Mouse (Mus musculus) frontal cortex, postnatal 10 days (tissue): ENCODE results near the gene Pdpk1.
"Not testable (repeated sequence)": the region's sequence is repeated elsewhere in the genome, so short reads cannot be mapped to it uniquely, and the experiment has no call there.

Experiments
- DNase-seq, 2 experiments: peaks; one replicate each; pipeline ENCODE4 v3.0.0; 2022; ENCODE audit warnings: low spot score in 2 of 2, mixed read lengths in 1 of 2

Gene Pdpk1

DNA sequence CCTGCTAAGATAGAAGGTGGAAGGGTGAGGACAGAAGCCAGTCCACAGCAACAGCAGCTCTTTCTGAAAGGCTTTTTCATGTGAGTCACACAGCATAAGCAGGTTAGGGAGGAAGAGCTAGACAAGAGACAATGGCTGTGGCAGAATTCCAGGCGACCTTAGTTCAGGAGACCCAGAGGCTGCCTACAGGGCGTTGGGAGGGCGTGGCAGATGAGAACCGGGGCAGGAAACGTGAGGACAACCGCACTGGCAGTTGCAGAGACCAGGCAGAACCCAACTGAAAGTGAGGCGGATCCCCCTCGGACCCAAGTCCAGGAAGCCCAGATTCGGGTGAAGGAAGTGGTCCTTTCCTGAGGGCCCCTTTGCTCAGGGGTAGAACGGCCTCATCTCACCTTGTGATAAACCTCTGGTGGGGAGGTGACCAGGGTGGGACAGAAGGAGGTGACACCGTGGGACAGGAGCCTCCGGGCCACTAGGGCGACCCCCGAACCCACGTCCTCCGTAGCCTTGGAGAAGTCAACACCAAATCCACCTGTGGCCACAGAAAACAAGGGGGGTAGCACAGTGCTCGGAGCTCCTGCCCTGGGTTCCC, 12.0 kb upstream of the Pdpk1 start:
- DNase-seq, result peak in 1 of 2 experiments; percentile 36

DNA sequence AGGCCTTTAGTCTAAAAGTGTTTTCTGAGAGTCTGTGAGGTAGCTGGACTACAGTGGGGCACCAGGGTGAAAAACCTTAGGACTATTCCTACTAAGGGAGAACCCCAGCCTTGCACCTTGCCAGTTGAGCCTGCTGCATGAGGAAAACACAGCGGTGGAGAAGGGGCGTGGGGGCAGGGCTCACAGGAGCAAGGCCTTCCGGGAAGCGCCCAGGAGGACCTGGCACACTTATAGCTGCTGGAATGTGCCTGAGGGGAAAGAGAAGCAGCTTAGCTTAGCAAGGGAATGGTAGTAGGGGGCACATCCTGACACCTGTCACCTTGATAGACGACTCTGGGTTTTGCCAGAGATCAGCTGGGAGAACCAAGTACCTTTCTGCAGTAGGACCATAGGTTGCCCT, 10.7 kb upstream of the Pdpk1 start:
- no peak for DNase-seq

DNA sequence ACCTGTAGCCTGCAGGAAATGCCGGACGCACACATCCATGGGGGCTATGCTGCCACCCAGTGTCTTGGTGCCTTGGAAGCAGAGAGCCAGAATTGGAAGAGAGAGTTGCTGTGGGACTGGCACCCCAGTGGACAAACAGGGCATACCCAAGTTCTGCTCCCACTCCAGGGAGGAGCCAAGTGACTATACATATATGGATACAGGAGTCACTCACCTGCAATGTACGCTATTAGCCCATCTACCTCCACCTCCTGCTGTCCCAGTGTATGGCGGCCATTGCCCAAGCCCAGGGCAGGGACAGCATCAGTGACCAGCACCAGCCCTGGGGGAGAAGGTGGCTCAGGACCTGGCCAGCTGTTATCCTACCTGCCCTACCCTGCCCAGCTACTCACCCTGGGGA, 6.8 kb upstream of the Pdpk1 start:
- DNase-seq, result no peak

DNA sequence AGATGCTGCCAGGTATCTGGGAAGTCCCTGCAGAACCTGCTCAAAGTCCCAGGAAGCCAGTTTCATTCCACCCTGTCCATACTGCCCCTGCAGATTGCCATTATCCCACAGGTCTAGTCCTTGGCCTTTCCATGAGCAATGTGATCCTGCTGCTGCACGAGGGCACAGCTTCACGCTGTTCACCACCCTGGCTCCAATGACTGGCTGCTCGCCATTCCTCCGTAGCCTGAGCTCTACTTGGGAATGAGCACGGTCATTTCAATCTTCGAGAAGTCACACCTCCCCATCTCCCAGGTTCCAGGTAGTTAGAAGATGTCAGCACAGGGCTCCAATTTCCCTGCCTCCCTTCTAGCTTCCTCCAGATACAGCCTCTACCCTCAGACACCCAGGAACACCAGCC, 6.4 kb upstream of the Pdpk1 start:
- no peak for DNase-seq

DNA sequence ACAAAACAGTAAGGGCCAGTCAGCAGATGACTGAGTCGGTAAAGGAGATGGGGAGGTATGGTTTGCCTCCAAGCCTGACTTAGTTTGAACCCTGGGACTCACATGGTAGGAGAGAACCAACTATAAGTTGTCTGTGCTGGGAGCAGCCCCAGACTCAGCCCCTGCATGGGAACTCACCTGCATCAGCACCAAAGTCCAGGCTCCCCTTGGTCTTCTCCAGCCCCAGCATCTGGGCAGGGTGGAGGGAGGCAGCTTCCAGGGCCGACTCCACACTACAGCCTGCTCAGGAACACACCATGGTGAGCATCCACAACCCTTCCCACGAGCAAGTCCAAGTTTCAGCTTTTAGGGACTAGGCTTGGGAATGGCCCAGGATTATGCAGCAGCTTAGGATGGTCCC, 5.7 kb upstream of the Pdpk1 start:
- no peak for DNase-seq

DNA sequence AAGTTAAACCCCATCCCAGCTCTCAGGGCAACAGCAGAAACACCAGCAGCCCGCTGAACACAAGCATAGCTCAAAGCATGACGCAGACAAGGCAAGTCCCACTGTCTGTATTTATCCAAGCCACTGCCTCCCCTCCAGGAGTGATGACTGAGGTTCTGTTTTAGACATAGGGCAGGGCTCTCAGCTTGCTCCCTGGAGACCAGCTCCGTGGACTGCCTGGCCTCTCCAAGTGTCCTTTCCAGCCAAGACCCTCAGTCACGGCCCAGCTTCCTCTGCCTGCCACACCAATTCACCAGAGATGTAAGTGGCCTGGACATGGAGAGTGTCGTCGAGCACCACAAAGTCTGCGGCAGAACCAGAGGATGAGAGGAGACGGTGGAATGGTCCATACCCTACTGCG, 5.0 kb upstream of the Pdpk1 start:
- DNase-seq, result no peak

DNA sequence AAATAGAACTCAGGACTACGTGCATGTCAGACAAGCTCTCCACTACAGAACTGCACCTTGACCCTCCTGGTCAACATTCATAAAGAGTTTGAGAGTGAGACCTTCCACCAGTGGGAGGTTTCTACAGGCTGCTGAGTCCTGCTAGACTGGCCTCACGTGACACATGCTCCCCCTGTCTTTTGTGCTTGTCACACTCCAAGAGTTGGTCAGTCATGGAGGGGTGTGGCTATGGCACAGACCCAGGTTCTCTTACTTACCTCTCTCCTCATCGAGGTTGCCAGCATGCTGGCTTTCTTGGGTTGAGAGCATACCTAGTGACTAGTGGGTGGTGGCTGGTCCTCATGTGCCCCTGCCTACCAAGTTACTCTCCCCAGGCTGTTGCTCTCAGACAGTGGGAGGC, 3.7 kb upstream of the Pdpk1 start:
- DNase-seq, result no peak

DNA sequence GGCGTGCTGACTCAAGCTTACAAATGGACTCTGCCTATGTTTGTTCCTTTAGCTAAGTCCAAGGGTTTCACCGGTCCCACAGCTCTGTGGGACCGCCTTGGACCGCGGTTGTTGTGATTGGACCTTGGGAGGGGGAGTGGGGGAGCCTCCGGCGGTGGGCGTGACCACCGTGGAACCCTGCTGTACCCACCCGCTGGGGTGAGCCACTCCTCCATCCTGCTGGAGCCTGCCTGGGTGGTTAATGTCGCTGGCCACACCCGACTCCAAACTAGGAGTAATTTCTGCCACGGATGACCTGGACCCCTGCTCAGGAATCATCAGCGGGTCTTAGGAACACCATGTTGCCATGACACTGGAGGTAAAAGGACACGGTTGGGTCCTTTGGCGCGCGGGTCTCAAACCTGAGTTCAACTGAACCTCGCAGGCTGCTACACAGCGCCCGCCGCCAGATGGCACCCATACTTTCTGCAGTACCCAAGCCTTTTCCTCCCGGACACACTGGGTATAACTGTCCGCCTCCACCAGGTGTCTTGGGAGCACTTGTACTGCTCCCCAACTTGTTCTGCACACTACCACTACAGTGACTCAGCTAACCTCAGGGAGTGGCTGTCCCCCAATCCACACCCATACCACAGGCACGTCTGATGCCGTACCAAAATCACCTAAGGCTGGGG, 1.3 kb upstream of the Pdpk1 start:
- DNase-seq, result peak in 1 of 2 experiments; percentile 73

DNA sequence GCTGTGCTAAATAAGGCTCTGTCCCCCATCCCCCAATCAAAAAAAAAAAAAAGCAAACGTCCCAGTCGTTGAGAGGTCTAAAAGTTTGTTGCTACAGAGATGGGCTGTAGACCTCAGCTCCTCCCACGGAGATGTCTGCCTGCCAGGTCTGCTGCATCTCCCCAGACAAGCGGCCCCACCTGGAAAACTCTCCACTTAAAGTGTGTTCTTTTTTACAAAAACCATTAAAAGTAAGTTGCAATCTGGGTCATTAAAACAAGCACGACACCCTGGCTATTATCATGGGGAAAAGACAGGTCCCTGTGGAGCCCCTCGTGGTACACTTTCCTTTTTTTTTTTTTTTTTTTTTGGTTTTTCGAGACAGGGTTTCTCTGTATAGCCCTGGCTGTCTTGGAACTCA, 658 bp upstream of the Pdpk1 start:
- no peak for DNase-seq

DNA sequence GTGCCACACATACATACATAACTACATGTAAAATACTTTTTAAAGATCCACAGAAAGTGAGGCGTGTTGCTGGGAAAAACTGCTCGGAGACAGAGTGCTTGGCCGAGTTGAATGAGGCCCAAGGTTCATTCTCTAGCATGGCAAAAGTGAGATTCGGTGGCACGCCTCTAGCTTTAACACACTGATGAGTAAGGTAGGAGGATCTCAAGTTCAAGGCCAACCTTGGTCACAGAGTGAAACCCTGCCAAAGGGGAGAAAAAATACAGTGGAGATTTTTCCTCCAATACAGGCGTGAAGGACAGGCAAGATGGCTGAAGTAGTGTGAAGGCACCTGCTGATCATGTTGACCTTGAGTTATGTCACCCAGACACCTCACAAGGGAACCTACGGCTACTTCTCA, 1.3 kb downstream of the Pdpk1 start:
- DNase-seq, result no peak

DNA sequence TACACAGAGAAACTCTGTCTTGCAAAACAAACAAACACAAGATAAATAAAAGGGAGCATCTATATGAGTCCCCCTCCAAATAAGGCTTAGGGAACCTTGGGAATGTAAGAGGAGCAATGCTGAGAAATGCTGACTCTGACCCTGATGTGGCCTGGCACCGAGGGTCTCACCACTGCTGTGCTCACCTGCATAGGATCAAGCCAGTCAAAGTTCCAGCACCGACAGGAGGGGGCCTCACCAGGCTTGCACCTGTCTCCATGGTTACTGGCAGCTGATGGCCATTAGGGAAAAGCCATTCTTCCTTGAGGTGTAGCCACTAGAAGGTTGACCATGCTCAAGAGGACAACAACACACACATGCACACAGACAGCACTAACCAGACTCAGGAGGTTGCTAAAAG, 7.8 kb downstream of the Pdpk1 start:
- DNase-seq, result no peak

DNA sequence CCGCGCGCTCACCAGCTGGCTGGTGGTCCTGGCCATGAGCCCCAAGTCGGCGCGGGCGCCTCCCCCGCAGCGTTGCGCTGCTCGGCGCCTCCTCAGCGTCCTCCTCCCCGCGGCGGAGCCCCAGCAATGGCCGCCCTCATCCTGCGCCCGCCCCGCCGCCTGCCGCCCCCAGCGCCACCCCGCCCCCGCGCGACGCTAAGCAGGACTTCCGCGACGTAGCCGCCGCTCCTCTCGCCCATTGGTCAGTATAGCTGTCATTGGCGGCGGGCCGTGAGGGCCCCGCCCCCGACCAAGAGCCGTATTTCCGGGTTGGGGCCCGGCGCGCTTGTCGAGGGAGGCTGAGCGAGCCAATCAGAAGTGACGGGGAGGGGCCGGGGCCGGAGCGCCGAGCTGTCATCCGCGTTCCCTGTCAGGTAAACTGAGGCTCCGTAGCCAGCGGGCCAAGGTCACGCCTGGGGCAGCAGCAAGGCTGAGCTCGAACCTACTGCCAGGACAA, 9.3 kb downstream of the Pdpk1 start:
- peak; percentile 97 for DNase-seq

DNA sequence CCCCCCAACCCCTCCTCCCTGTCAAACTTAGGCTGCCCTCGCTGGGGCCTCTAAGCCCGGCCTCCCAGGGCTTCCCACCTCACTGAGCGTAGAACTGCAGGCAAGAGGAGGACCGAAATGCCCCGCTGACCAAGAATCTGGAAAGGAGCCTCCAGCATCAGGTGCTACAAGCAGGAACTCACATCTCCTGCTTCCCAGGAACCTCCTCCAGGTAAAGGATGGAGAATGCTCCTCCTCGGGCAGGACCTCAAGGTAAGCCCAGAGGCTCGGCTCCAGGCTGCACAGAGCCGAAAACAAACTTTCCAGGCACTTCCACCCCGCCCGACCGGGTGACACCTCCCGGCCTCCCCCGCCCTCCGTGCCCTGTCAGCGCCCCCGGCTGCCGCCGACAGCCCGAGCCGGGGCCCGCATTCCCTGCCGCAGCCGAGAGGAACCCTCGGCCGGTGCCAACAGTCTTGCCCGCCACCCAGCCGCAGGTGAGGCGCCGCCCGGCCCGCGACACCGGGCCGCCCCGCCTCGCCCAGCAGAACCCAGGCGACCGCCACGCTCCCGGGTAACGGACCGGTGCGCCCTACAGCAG, 9.8 kb downstream of the Pdpk1 start:
- peak in 1 of 2 experiments; percentile 51 for DNase-seq

DNA sequence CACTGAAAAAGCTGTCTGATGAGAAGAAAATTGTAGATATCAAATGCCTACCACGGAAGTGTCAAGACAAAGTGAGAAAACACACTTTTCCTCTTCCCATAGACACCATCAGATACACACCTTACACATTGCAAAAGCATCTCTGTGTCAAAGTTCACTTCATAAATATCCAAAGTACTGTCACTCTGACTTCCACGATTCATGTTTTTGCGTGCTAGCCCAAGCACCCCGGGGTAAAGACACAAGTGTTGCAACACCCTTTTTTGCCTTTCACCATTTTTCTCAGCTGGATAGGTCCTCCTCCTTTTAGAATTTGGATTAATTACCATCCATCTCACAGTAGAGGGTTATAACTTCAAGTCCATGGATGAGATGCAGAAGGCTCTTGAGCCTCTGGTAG, 10.8 kb downstream of the Pdpk1 start:
- DNase-seq, result no peak

DNA sequence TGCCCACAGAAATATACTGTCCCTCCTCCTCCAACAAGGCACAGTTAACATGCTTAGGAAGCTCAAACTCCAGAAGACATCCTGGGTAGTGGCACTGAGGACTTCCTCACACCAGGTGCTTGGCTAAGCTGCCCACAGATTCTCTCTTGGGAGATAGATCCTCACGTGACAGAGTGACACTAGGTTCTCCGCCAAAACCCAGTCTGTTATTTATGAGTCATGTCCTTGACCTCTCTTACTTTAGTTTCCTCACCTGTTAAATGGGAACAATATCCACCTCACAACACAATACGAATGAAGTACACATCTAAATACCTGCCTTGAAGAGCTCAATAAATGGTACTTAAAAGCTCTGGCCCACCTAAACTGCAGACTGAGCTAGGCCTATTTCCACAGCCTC, 11.5 kb downstream of the Pdpk1 start:
- no peak for DNase-seq

DNA sequence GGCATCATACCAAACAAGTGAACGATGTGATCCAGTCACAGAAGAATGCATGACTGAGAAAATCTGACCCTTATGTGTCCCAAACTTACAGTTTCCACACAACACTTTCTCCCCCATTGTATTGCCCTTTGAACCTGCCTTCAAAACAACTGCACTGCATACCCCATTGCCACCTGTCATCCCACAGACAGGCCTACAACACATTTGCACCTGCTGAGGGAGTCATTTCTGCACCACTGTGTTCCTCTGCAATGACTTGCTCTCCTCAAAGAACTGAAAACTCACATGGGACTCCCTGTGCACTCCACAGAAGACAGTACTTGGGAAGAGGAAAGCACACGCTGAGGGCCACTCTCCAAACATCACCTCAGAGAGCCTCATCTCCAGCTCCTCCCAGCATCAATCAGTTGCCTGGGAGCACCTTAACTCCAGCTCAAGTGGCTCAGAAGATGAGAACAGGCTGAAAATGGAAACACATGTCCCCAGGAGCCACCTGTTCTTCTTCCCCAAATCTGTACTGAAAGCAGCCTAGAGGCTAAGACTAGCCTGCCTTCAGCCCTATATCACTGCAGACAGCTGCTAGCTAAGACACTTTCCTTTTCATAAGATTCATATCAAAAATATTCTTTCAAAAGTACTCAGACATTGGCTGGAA, 13.4 kb downstream of the Pdpk1 start:
- DNase-seq, result no peak

DNA sequence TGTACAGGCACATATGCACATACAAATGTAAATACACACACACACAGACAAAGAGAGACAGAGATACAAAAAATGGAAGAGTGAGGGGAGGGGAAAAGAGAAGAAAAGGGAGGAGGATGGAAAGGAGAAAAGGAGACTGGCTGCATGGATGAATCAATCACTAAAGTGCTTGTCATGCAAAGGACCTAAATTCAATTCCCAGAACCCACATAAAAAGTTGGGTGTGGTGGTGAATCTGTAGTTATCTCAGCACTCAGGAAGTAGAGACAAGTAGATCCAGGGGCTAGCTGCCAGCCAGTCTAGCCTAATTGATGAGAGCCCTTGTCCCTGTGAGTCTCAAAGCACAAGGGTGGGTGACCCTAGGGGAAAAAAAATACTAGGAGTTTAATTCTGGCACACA, 16.7 kb downstream of the Pdpk1 start:
- DNase-seq, result no peak

DNA sequence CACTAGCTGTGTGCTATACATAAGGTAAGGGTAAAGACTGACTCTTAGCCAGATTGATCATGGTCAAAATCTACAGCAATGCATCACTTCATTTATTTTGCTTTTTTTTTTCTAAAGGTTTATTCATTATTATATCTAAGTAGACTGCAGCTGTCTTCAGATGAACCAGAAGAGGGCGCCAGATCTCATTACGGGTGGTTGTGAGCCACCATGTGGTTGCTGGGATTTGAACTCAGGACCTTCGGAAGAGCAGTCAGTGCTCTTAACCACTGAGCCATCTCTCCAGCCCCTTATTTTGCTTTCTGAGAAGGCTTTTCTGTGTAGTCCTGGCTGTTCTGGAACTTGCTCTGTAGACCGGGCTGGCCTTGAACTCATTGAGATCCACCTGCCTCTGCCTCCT, 17.8 kb downstream of the Pdpk1 start:
- DNase-seq, result not testable (repeated sequence)

DNA sequence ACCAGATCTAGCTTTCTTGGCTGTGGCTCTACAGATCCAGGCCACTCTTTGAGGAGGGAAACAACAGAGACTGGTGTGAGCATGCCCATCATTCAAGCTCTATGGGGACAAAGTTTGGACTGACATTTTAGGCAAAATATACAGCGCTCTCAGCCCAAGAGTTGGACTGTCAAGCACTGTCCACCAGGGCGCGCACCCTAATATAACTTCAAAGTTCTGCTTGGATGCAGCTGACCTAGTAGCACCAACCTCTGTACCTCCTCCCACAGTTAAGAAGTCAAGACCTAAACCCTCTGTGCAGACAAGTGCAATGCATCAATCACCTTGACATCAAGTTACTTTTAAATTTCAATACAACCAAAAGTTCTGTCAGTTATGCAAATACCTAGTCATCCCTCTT, 19.2 kb downstream of the Pdpk1 start:
- DNase-seq, result no peak

DNA sequence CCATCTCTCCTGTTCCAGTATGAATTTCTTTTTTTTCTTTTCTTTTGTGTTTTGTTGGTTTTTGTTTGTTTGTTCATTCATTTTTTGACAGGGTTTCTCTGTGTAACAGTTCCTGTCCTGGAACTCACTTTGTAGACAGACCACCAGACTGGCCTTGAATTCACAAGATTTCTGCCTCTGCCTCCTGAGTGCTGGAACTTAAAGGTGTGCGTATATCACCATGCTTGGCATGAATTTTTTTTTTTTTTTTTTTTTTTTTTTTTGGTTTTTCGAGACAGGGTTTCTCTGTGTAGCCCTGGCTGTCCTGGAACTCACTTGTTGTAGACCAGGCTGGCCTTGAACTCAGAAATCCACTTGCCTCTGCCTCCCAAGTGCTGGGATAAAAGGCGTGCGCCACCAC, 21.5 kb downstream of the Pdpk1 start:
- DNase-seq, result not testable (repeated sequence)

DNA sequence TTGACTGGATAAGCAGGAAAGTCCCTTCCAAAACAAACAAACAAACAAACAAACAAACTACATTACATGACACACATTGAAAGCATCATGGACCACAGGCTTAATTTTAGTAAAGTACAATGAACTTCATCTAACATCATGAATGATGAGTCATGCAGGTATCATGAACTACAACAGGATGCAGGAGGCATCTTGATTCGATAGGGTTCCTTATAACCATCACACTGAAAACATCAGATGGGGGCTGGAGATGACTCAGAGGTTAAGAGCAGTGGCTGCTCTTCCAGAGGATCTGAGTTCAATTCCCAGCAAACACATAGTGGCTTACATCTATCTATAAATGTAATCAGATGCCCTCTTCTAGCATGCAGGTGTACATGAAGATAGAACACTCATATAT, 23.1 kb downstream of the Pdpk1 start:
- no peak for DNase-seq

DNA sequence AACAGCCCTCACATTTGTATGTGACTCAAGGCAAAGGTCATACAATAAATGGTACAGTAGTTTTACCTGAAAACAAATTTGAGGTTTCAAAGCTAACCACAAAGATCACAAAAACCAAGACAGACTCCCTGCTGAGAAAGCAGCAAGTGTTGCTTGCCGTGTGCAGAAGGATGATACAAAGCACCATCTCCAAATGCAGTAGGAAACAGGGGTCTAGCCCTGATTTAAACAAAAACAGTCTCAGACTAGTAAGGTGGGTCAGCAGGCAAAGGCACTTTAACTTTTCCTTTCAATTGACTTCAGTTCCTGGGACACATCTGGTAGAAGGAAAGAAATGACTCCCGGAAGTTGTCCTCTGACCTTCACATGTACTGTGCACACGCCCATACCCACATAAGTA, 23.9 kb downstream of the Pdpk1 start:
- no peak for DNase-seq

DNA sequence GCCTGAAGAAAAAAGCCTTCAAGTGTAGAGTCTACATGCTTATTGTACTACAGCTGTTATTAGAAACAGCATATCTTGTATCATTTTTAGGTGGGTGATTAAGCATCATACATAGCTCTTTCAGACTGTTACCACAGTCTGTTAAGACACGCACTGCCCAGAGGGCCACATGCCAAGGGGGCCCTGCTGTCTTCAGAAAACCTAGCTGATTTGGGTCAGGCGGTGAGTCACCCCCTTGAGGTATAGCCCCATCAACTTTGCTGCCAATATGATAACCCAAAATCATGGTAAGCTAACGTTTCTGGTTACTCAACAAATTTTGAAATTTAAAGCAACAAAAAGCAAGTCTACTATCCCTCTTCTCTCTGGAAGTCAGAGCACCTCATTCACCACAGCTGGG, 31.3 kb downstream of the Pdpk1 start:
- DNase-seq, result no peak
